Mouse (Mus musculus): Measurements from ENCODE around the gene Itpk1.

The Itpk1 gene

DNA sequence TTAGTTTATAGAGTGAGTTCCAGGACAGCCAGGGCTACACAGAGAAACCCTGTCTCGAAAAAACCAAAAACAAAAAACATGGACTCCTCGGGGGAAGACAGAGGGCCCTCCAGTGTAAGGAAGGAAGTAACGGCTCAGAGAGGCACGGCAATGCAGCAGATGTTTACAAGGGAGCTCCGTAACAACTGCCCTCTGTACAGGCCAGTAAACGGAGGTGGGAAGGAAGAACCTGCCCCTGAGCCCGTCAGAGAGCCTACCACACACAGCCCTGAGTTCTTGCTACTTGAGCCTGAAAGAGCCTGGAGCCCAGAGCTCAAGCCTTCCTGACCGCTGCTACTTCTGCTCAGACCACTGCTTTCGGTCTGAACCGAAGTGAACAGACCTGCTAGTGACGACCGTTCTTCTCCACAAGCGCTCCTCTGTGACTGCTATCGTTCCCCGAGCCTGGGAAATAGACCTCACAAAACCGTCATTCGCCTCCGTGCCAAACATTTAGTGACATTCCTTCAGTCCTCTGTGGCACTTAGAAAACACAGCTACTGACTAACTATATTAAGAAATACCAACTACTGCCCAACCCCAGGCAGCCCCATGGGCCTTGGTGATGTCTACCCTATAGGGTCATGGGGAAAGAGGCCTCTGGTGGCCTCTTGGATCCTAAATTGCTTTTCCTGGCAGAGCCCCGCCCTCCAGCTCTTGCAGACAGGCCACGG is 8.6 kb upstream of the Itpk1 start:
- DNase-seq (ENCODE audit: extremely low read depth, low read depth): no peak

DNA sequence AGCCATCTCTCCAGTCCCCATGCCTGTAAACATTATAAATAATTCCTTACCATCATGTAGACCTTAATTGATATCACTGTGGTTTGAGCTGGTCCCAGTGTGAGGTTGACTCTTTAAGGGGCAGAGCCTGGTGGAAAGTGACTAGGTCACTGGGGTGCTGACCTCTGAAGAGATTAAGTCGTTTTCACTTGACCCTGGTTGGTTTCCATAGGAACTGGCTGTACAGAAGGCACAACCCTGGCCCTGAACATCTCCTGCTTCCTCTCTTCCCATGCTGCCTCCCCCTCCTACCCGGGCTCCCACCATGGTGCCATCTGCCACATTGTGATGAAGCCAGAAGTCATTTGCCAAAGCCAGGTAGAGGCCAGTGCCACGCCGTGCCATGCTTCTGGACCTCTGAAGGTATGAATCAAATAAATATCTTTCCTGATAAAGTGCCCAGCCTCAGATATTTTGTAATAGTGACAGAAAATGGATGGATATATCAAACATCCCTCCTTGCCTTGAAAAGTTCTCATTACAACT is 6.2 kb upstream of the Itpk1 start:
- no peak for DNase-seq (ENCODE audit: extremely low read depth, low read depth)

GRCm38 (mm10) chr12:102709896-102710295 is 5.2 kb upstream of the Itpk1 start:
- DNase-seq (ENCODE audit: extremely low read depth, low read depth): no peak

DNA sequence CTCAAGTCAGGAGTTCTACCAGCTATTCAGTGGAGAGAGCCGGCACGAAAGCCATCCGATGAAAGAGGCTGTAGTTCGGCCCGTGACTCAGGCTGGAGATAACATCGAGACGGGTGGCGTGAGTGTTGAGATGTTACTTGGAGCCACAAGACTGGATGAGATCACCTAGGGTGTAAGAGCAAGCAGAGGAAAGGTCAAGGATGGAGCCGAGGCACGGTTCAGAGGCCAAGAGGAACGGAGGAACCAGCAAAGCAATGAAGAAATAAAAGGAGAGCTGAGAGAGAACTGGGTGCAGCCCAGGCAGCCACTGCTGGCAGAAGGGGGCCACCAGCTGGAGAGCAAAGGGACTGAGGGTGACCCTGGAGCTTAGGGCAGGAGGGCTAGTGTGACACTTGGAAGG is 3.5 kb upstream of the Itpk1 start:
- DNase-seq (ENCODE audit: extremely low read depth, low read depth): no peak

- DNase-seq (ENCODE audit: extremely low read depth, low read depth): no peak
Observed at GRCm38 (mm10) chr12:102706833-102707463, 2.2 kb upstream of the Itpk1 start.

DNA sequence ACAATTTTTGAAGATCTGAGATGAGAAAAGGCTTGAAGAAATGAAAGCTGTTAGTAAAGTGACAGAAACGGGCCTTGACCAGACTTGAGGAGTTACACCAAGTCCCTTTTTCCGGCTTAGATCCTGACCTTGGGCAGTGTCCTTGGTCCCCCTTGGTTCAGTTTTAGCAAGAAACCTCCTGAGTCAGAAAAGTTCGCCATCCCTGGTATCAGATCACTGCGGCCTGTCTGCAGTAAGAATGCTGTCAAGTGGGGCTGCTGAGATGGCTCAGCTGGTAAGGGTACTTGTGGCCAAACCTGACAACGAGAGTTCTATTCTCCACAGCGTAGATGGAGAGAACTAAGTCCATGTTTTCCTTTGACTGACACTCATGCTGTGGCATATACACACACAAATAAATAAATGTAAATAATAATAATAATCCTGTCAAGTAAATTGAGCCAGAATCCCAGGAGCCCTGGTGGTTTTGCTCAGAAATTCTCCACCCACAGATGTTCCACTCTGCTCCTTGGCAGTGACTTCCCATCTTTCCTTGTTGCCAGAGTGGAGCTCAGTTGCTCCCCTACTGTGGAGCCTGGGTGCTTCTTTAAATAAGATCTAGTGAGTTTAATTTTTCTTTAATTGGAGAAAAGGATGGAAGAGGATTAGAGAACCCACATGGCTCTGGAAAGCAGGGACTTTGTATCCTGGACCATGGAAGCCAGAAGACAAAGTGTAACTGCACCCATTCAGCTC is 1.3 kb upstream of the Itpk1 start:
- no peak for DNase-seq (ENCODE audit: extremely low read depth, low read depth)

DNA sequence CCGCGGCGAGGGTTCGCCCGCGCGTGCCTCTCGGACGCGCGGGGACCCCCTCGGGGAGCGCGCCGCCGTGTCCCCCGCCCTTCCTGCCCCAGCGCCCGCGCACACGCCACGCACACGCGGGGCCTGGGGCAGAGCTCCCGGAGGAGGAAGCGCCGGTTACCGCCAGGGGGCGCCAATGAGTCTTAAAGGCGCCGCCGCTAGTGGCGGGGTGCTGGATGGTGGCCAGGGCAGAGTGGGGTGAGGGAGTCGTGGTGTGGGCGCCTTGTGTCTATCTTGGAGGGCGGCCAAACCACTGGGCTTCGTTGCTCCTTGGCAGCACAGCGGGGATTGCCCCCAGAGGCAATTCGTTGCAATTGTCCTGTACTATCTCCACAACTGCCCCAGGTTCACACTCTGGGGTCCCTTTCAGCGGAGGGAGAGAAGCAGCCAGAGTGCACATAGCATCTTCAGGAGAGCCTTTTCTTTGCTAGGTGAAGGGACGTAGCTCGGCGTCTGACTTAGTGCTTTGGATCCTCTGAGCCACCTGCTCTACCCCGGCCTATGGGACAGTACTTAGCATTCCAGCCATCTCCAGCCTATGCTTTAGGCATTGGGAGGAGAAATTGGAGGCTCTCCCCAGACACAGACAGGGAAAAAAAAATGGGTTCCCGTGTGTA is 614 bp upstream of the Itpk1 start:
- DNase-seq (ENCODE audit: extremely low read depth, low read depth): peak; percentile 74

DNA sequence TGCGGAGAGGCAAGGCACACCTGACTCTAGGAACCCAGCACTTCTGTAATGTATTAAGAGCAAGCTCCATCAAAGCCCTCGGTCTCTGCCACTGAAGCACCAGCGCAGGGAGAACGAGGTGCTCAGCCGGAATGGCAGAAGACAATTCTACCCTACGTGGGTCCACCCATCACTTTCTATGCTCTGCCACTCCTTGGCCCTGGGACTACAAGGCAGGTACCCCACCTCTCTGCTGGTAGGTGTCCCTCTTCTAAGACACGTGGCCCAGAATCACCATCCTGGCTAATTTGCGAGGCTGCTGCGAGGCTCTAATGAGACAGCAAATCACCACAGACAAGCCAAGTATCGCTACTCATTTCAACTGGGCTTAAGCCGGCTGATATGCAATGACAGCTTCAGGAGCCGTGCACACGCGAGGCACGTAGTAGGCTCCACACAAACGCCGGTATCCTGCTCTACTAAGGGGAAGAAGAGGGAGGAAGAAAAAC is 765 bp downstream of the Itpk1 start:
- no peak for DNase-seq (ENCODE audit: extremely low read depth, low read depth)

- DNase-seq (ENCODE audit: extremely low read depth, low read depth): no peak
Observed at GRCm38 (mm10) chr12:102703441-102703840, 1.3 kb downstream of the Itpk1 start.

DNA sequence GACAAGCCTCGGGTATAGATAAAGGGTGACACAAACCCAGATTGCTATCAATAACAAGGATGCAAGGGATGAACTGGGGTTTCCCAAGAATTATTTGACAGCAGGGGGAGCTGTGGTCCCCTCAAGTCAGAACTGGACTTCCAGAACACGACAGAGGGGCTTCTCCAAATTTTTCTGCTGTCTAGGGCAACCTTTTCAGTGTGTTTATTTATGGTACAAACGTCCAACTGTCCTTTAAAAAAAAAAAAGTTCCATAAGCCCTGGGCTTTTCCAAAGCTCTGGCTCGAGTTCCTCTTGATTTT is 1.7 kb downstream of the Itpk1 start:
- DNase-seq (ENCODE audit: extremely low read depth, low read depth): no peak

DNA sequence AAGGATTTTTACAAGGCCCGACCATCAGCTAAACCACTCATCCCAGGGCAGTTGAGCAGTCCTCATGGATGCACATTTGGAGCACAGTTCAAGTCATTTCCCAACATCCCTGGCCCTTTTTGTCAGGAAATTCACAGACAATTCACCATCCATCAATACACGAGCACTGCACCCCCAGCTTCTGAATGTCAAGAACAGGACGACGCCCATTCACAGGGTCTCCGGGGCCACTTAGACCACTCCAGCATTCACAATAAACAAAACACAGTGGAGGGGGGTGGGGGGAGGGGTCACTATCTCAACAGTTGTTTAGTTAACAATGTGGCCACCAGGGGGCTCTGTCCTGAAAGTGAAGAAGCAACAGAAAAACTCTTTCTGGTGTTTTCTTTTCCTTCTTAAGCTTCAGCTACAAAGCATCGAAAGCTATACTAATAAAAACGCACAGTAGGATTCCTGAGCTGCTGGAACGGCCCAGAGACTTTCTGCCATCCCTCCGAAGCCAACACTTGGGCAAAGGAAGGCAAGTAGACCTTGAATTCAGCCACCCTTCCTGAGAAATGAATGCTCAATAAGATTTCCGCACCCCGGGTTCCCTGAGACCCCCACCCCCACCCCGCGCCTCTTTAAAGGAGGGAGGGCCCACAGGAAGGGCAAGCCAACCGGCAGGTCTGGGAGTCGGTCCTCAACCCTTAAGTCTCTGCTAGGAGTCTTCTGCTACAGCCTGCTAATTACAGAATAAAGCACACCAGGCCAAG is 2.2 kb downstream of the Itpk1 start:
- DNase-seq (ENCODE audit: extremely low read depth, low read depth): no peak

DNA sequence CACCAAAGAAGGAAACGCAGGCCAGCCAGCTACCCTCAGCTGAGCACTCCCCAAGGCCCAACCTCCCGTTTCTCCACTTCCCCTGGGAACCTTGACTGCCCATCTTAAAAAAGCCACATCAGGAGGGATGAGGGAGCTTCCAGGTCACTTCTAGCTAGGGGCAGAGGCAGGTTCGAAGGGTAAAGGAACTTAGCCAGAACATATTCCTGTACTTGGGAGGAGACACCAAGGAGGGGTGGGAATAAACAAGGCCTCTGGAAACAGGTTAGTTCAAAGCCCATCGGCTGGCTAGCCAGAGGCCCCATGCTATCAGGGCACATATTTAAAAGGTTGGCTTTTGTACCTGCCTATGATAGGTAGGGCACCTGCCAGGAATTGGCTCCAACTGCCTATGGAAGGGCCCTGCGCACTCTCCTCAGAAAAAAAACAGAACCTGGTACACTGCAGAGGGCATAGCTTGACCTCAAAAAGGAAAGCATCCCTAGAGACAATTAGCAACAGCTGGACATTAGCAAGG is 3.0 kb downstream of the Itpk1 start:
- no peak for DNase-seq (ENCODE audit: extremely low read depth, low read depth)

DNA sequence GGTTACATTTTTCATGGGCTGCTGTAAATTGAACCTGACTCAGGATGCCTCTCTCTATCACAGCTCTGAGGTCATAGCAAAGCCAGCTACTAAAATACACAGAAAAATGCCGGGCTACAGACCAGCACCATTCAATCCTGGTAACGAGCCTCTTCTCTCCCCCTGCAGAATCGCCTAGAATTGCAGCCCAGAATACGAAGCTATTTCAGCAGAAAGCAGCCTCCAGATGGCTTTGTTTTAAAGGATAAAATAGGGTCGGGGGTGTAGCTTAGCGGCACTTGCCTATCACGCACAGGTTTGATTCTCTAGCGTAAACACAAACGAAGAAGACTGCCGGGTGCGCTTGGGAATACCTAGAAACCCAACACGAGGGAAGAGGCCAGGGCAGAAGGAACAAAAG is 4.3 kb downstream of the Itpk1 start:
- no peak for DNase-seq (ENCODE audit: extremely low read depth, low read depth)

DNA sequence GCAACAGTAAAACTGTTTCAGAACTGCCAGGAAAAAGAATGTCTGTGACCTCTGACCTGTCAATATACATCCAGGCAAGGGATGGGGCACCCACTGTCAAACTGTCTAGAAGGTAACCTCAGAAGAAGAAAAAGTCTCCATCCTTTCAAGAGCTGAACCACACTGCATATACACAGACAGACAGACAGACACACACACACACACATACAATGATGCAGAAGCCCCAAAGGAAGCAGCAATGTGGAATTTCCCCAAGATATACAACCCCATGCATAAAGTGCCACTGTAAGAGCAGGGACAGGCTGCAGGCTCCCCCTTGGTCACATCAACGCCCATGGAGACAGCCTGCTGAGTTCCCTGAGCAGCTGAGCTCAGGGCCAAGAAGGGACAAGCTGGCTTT is 5.6 kb downstream of the Itpk1 start:
- no peak for DNase-seq (ENCODE audit: extremely low read depth, low read depth)

DNA sequence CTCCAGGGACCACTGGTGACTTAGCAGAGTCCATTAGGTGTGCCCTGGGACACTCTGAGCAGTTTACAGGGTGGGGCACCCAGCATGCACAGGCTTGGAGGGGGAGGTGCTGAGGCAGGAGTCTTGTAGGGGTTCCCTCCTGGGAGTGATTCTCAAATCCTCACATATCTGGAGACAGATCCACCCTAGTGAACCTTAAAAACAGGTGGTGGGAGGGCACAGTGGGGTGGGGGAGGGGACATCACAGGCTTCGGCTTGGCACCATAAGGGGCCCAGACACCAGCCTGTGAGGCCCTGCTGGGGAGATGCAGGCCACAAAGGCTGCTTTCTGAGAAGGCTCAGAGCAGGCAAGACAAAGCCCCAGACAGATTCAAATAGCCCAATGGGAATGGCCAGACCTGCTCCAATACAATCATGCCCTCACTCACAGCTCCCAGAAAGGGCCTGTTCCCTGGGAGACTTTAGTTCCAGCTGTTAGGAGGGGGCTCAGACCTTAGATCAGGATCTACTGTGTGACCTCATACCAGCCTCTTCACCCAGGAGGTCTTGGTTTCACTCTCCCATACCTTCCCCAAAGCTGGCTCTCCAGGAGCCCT is 6.5 kb downstream of the Itpk1 start:
- DNase-seq (ENCODE audit: extremely low read depth, low read depth): no peak

- no peak for DNase-seq (ENCODE audit: extremely low read depth, low read depth)
Observed at GRCm38 (mm10) chr12:102697381-102697780, 7.3 kb downstream of the Itpk1 start.

DNA sequence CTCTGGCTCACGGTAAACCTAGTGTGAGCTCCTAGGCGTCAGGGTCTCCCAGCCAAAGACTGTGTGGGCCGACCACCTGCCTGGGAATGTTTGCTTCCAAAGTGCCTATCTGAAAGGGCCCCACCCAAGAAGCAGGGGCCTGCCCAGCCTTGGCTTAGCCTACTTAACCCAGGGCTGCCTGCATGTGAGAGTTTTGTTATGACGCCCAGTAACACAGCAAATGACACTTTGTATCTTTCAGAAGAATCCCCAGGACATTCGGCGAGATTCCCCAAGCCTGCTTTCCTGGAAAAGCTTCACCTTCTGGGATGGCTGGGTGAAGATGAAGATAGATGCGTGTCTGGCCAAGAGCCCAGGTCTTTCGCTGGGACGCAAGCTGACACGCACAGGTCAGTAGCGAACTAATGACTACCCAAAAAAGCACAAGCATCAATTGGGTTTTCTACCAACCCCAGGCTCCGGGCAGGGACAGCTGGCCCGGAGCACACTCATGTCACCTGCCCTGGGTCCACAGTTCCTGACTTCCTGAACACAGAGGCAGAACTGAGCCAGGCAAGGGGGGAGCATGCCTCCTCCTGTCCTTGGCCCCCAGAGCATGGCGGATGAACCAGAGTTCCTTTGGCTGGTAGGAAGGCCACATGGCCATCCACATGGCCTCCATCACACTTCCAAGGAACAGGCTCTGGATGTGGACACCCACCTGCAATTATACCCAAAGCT is 7.9 kb downstream of the Itpk1 start:
- no peak for DNase-seq (ENCODE audit: extremely low read depth, low read depth)

GRCm38 (mm10) chr12:102695369-102696239 is 9.1 kb downstream of the Itpk1 start:
- no peak for DNase-seq (ENCODE audit: extremely low read depth, low read depth)

- DNase-seq (ENCODE audit: extremely low read depth, low read depth): no peak
Observed at GRCm38 (mm10) chr12:102691761-102692160, 13.0 kb downstream of the Itpk1 start.
